In the genomic region with DNA sequence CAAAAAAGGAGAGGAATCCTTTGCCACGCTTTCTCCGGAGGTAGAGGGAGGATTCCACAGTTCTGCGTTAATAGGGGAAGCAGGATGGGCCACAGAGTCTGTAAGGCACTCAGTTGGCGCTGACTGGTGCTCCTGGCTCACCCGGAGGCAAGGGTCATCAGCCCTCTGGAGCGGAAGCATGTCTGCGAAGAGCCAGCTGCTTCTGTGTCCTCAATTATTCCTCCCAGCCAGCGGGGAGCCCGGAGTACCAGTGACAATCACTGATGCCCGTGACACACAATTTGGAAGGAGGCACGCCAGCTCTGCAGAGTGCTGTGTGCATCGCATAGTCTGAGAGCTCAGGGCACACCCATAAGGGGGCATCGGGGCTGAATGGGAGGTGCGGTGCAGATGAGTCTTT, we compare ENCODE assay signal across 10 mouse cellular contexts. TPM values are rescaled to one million over a fixed set of nuclear protein-coding genes. Genes with fewer than 3 reads are reported as not detected.
DNase-seq lines count a peak whose midpoint lies in the region; ATAC-seq lines count a peak whose summit lies in the region.
"Had no signal": no experiment of that assay in that cellular context is flagged by ENCODE, and none has a peak within 500 bp of the region (broad histone marks: within the 10 kb centered on the region; RNA-seq: fewer than 3 reads in every experiment).

No protein-coding gene starts in this region.

- ATAC-seq in kidney, embryonic 15.5 days (replicated peaks; ENCODE audit: low FRiP score), result no peak
- no peak for ATAC-seq in forebrain, embryonic 16.5 days
- ATAC-seq in midbrain, embryonic 13.5 days, result 0 out of 2 replicates have a peak, but pooled peaks have one; percentile 2

- H3K4me3 ChIP-seq in kidney, embryonic 15.5 days (replicated peaks), result no peak overlapping the region
- H3K4me3 ChIP-seq in forebrain, embryonic 16.5 days (replicated peaks; ENCODE audit: low read length), result no peak overlapping the region
- H3K4me3 ChIP-seq in midbrain, embryonic 13.5 days (replicated peaks), result no peak overlapping the region
- H3K4me3 ChIP-seq: erythroblast, embryonic 14.5 days; limb, embryonic 15.5 days had no signal

- no peaks in the 10 kb centered on the region for H3K9me3 ChIP-seq in kidney, embryonic 15.5 days (replicated peaks)
- no peaks in the 10 kb centered on the region for H3K9me3 ChIP-seq in forebrain, embryonic 16.5 days (ENCODE audit: control insufficient read depth, low read length)
- no peaks in the 10 kb centered on the region for H3K9me3 ChIP-seq in midbrain, embryonic 13.5 days
- H3K9me3 ChIP-seq: limb, embryonic 15.5 days had no signal

- no peaks in the 10 kb centered on the region for H3K27me3 ChIP-seq in kidney, embryonic 15.5 days
- no peaks in the 10 kb centered on the region for H3K27me3 ChIP-seq in forebrain, embryonic 16.5 days (replicated peaks; ENCODE audit: control insufficient read depth, insufficient read depth, low read length)
- H3K27me3 ChIP-seq in midbrain, embryonic 13.5 days, result no peaks in the 10 kb centered on the region
- H3K27me3 ChIP-seq: limb, embryonic 15.5 days had no signal

- H3K4me1 ChIP-seq in kidney, embryonic 15.5 days, result peaks cover 80% of the 10 kb centered on the region
- peaks cover 39% of the 10 kb centered on the region for H3K4me1 ChIP-seq in forebrain, embryonic 16.5 days (replicated peaks; ENCODE audit: control insufficient read depth, insufficient read depth, low read length)
- H3K4me1 ChIP-seq in midbrain, embryonic 13.5 days (replicated peaks), result peaks cover 47% of the 10 kb centered on the region

- DNase-seq in kidney, adult 18-20 months, result no peak
- peak; percentile 72 for DNase-seq in cerebellum, adult 9-10 months
- DNase-seq in thymus, postnatal 10 days (ENCODE audit: low spot score in 2 of 2), result no peak
- no peak for DNase-seq in frontal cortex, postnatal 25 days (ENCODE audit: low spot score in 2 of 2)
- no peak for DNase-seq in urinary bladder, postnatal 36 days (ENCODE audit: low spot score in 2 of 2)

- H3K36me3 ChIP-seq in kidney, embryonic 15.5 days, result no peaks in the 10 kb centered on the region
- no peaks in the 10 kb centered on the region for H3K36me3 ChIP-seq in forebrain, embryonic 16.5 days (ENCODE audit: control insufficient read depth, insufficient read depth)
- H3K36me3 ChIP-seq in midbrain, embryonic 13.5 days, result no peaks in the 10 kb centered on the region
- H3K36me3 ChIP-seq: limb, embryonic 15.5 days had no signal

- peak overlapping the region; percentile 7; the same call in 1 of the 2 replicates for H3K4me2 ChIP-seq in kidney, embryonic 15.5 days
- no peak overlapping the region for H3K4me2 ChIP-seq in forebrain, embryonic 16.5 days (ENCODE audit: low read length)
- no peak overlapping the region for H3K4me2 ChIP-seq in midbrain, embryonic 13.5 days (replicated peaks)
- H3K4me2 ChIP-seq: limb, embryonic 15.5 days had no signal

- H3K27ac ChIP-seq in kidney, embryonic 15.5 days, result peak overlapping the region; percentile 14
- peak overlapping the region; percentile 10; the same call in 1 of the 2 replicates for H3K27ac ChIP-seq in forebrain, embryonic 16.5 days (ENCODE audit: low read length)
- peak overlapping the region; percentile 56; the same call in 1 of the 2 replicates for H3K27ac ChIP-seq in midbrain, embryonic 13.5 days
- H3K27ac ChIP-seq: limb, embryonic 15.5 days had no signal

- 35% methylated on average over 14 of the region's 14 CpGs for WGBS in kidney, embryonic 15.5 days
- WGBS in forebrain, embryonic 16.5 days, result 50% methylated on average over 14 of the region's 14 CpGs
- 60% methylated on average over 14 of the region's 14 CpGs for WGBS in midbrain, embryonic 13.5 days

- H3K9ac ChIP-seq in kidney, embryonic 15.5 days, result no peak overlapping the region
- no peak overlapping the region for H3K9ac ChIP-seq in forebrain, embryonic 16.5 days (replicated peaks; ENCODE audit: low read depth, low read length)
- peak overlapping the region; percentile 39; the same call in 1 of the 2 replicates for H3K9ac ChIP-seq in midbrain, embryonic 13.5 days (replicated peaks)
- H3K9ac ChIP-seq: limb, embryonic 15.5 days had no signal

RNA-seq across cellular contexts. Expression of gene Abtb1, which starts 54.3 kb away (rescaled TPM):
- 32.4 and 35.4 TPM in 2 replicates for polyA plus RNA-seq in kidney, embryonic 15.5 days (2015; fragmentation: Nextera tagmentation; extraction: Ambion mirVana)
- polyA plus RNA-seq in forebrain, embryonic 16.5 days (2015; fragmentation: Nextera tagmentation; extraction: Ambion mirVana), result 44.7 and 47.0 TPM in 2 replicates
- polyA plus RNA-seq in midbrain, embryonic 13.5 days (2015; fragmentation: Nextera tagmentation; extraction: Ambion mirVana), result 35.9 and 36.2 TPM in 2 replicates
